Mouse (Mus musculus) midbrain, embryonic 16.5 days (tissue): ENCODE measurements around the gene Usp36. TPM values are rescaled to one million over a fixed set of nuclear protein-coding genes. Genes with fewer than 3 reads are reported as not detected.
A peak's percentile ranks its signal among the peaks of the same experiment; 100 is the strongest.

Experiments used
- ATAC-seq: fragments of 200-750 bp; cut with Nextera tagmentation; 2 replicates; pipeline ENCODE4 v1.8.0; 2017; ENCODE audit warnings: moderate TSS enrichment
- H3K27ac ChIP-seq: fragments of 300-500 bp; sonication (generic); 2 replicates; pipeline ENCODE4 v1.5.1; 2014; ENCODE audit warnings: mild to moderate bottlenecking, low read length, mixed read lengths
- H3K27me3 ChIP-seq: fragments of 300-500 bp; sonication (generic); 2 replicates; pipeline ENCODE4 v1.6.1; 2014; ENCODE audit warnings: low read depth, low read length, mixed read lengths; ENCODE audit not compliant: control insufficient read depth, insufficient read depth
- H3K36me3 ChIP-seq: fragments of 300-500 bp; sonication (generic); 2 replicates; pipeline ENCODE4 v1.6.1; 2014; ENCODE audit warnings: mild to moderate bottlenecking, low read length, moderate library complexity, mixed read lengths; ENCODE audit not compliant: control insufficient read depth, insufficient read depth
- H3K4me1 ChIP-seq: fragments of 300-500 bp; sonication (generic); 2 replicates; pipeline ENCODE4 v1.6.1; 2014; ENCODE audit warnings: mild to moderate bottlenecking, low read length, mixed read lengths; ENCODE audit not compliant: control insufficient read depth, insufficient read depth
- H3K4me2 ChIP-seq: fragments of 300-500 bp; sonication (generic); 2 replicates; pipeline ENCODE4 v1.6.1; 2014; ENCODE audit warnings: mild to moderate bottlenecking, low read length, mixed read lengths
- H3K4me3 ChIP-seq: fragments of 300-500 bp; sonication (generic); 2 replicates; pipeline ENCODE4 v1.5.1; 2014; ENCODE audit warnings: low read depth, mild to moderate bottlenecking, low read length, moderate library complexity, mixed read lengths
- H3K9ac ChIP-seq: fragments of 300-500 bp; sonication (generic); 2 replicates; pipeline ENCODE4 v1.6.1; 2014; ENCODE audit warnings: low read depth, low read length, mixed read lengths
- H3K9me3 ChIP-seq: fragments of 300-500 bp; sonication (generic); replicated peaks from 2 replicates; pipeline ENCODE4 v1.6.1; 2014; ENCODE audit warnings: mild to moderate bottlenecking, low read length, mixed read lengths; ENCODE audit not compliant: control insufficient read depth, poor library complexity, severe bottlenecking
- WGBS: fragments of 180-500 bp; shearing (Covaris S2); extraction: QIAGEN DNeasy Blood & Tissue Kit; methylation state at CpG from one replicate; pipeline ENCODE4 v1.1.7; 2014; 5-methylcytosine and 5-hydroxymethylcytosine counted together
- polyA plus RNA-seq: library from polyadenylated mRNA; unstranded; fragments of >200 nt; fragmentation: Nextera tagmentation; extraction: Ambion mirVana; gene quantifications from 2 replicates; pipeline ENCODE4 v1.2.1, GENCODE M21; 2015

The Usp36 gene
- polyA plus RNA-seq, 1 experiment from 2014 or later: 17.7 TPM

DNA sequence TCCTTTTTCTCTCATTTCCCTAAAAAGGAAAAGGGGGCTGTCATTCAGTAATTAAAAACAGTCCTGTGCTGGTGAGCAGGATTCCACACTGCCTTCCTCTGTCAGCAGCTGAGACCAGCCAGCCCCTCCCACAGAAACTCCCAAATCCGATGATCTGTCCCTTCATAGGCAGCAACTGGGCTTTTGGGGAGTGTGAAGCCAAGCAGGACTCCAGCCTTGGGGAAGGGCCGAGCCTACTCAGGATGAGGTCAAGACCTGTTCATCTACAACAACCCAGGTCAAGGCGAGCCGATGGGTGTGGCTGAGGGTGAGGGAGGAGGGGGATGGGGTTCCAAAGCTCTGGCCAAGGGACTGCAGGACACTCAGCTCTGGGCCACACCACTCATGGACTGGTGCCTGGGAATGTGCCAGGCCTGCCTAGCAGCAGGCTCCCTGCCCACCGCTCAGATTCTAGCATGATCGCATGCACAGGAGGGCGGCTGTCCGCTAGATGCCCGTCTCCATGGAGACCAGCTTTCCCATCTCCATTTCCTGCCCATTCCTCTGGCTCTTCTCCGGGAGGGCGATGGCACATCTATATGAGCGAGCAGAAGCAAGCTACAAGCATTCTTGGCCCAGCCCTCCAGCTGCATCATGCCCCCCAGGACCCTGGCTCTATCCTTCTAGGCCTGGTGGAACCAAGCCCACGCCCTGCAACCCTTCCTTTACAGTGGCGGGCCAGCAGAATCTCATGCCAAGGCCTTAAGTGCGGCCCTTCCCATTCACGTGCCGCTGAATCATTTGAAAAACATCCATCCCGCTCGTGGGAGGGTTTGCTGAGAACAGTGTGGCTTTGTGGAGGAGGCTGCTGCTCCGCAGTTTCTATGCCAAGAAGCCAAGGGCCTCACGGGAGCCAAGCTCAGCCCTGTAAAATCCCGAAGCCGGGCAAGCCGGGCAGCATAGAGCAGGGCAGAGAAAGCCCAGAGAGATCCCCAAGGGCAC is 37.2 kb upstream of the Usp36 start:
- WGBS: 56% methylated on average over 24 of the region's 24 CpGs
- H3K9ac ChIP-seq: peak overlapping the region; percentile 39
- ATAC-seq: peak; percentile 85
- no peaks in the 10 kb centered on the region for H3K36me3 ChIP-seq
- no peak overlapping the region for H3K4me3 ChIP-seq
- no peaks in the 10 kb centered on the region for H3K9me3 ChIP-seq
- H3K4me1 ChIP-seq: peaks cover 22% of the 10 kb centered on the region
- H3K4me2 ChIP-seq: peak overlapping the region; percentile 17; the same call in 1 of the 2 replicates
- H3K27me3 ChIP-seq: no peaks in the 10 kb centered on the region
- H3K27ac ChIP-seq: peak overlapping the region; percentile 83

DNA sequence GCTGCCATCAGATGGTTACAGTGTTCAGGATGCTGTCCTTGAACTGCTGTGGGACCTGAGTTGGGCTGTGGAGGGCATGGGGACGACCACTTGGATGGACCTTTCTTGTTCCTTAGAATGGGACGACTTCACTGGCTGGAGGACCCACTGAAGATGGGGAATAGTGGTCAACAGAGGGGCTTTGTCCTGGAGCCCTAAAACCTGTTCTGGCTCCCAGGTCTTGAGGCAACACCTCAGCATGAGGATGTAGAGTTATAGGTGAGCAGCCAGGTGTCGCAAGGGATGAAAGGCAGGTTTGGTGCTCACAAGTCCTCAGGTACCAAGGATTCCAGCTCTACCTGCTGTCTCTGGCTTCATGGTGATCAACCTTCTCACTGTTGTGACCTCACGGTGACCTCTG is 36.4 kb upstream of the Usp36 start:
- no peak for ATAC-seq
- H3K27ac ChIP-seq: peak overlapping the region; percentile 83
- no peak overlapping the region for H3K4me3 ChIP-seq
- H3K4me1 ChIP-seq: peaks cover 29% of the 10 kb centered on the region
- H3K9me3 ChIP-seq: no peaks in the 10 kb centered on the region
- 95% methylated on average over 4 of the region's 4 CpGs for WGBS
- no peak overlapping the region for H3K9ac ChIP-seq
- H3K27me3 ChIP-seq: no peaks in the 10 kb centered on the region
- no peaks in the 10 kb centered on the region for H3K36me3 ChIP-seq
- H3K4me2 ChIP-seq: no peak overlapping the region

DNA sequence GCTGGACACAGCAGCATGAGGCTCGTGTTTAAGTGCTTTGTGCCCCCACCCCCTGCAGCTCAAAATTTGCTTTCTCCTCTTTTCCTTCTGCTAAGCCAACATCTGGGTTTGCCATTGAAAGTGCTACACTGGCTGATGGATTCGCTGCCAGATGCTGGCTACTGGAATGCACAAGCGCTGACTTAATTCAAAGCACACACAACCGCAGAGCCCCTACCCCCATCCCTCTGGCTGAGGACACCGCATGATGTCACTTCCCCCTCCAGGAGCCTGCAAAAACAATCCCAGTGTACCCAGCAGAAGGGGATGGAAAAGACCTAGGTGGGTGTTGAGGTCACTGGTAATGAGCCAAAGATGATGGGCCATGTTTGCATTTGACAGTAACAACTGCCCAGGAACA is 34.5 kb upstream of the Usp36 start:
- Histone ChIP-seq H3K9me3 (no peaks in the 10 kb centered on the region), H3K4me2 (no peak overlapping the region), H3K36me3 (peaks cover 2% of the 10 kb centered on the region), H3K9ac (no peak overlapping the region), H3K4me1 (peaks cover 36% of the 10 kb centered on the region), H3K27me3 (no peaks in the 10 kb centered on the region), H3K27ac (no peak overlapping the region), H3K4me3 (no peak overlapping the region)
- 78% methylated on average over 5 of the region's 5 CpGs for WGBS
- ATAC-seq: no peak

DNA sequence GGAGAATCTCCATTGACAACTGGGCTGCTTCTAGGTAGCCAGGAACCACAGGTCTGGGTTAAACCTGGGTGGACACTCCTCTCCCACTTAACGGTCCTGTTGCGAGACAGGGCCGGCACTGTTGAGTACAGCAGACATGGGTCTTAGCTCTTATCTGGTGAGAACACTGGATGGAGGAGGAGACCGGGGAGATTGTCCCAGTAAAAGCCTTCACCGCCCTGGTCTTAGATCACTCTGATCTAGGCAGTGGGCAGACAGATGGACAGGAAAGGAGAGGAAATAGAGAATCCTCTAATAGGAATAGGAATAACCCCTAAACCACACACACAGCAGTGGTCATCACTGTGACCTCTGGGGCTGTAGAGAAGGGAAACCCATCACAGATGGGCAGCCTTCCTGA is 33.9 kb upstream of the Usp36 start:
- Histone ChIP-seq H3K4me3 (no peak overlapping the region), H3K36me3 (peaks cover 8% of the 10 kb centered on the region), H3K27ac (no peak overlapping the region), H3K9ac (no peak overlapping the region), H3K4me2 (no peak overlapping the region), H3K9me3 (no peaks in the 10 kb centered on the region), H3K27me3 (no peaks in the 10 kb centered on the region), H3K4me1 (peaks cover 36% of the 10 kb centered on the region)
- 93% methylated on average over 5 of the region's 5 CpGs for whole genome bisulfite sequencing
- no peak for ATAC-seq

DNA sequence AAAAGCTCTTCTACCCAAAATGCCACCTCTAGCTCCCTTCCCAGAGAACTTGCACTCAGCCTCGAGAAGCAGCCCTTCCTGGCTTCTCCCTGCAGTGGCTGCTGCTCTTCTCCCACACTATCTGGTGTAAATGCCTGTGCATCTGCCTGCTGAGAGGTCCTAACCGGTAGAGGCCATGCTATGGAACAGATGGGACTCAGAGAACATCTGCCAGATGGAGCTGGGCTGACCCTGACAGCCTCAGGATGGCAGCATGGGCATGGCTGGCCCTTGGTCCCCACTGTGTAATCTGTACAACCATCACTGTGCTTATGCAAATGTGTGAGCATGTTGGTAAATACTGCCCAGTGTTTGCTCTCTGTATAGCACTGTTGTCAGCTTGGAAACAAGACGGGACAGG is 32.6 kb upstream of the Usp36 start:
- peaks cover 10% of the 10 kb centered on the region for H3K36me3 ChIP-seq
- peaks cover 30% of the 10 kb centered on the region for H3K4me1 ChIP-seq
- H3K27ac ChIP-seq: no peak overlapping the region
- no peak for ATAC-seq
- H3K4me3 ChIP-seq: no peak overlapping the region
- H3K9me3 ChIP-seq: no peaks in the 10 kb centered on the region
- no peaks in the 10 kb centered on the region for H3K27me3 ChIP-seq
- no peak overlapping the region for H3K4me2 ChIP-seq
- H3K9ac ChIP-seq: no peak overlapping the region
- WGBS: 48% methylated on average over 3 of the region's 3 CpGs

DNA sequence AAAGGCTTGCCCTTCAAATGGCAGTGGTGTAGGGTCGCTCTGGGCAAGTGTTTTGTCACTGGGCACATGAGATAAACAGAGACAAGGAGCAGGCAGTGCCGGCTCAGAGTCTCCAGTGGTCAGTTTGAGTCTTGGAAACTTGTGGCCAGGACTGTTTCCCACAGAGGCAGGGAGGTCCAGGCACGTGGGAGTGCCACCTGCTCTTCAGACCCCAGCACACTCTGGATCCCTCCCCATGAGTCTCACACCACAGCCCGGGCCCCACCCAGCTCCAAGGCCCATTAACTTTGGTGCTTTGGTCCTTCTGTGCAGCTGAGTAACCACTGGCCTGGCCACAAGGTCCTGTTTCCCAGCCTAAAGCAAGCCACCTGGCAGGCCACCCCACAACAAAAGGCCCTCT is 31.9 kb upstream of the Usp36 start:
- Histone ChIP-seq H3K27ac (peak overlapping the region; percentile 47), H3K9ac (no peak overlapping the region), H3K27me3 (no peaks in the 10 kb centered on the region), H3K36me3 (peaks cover 10% of the 10 kb centered on the region), H3K4me1 (peaks cover 25% of the 10 kb centered on the region), H3K9me3 (no peaks in the 10 kb centered on the region), H3K4me2 (no peak overlapping the region), H3K4me3 (no peak overlapping the region)
- ATAC-seq: no peak
- WGBS: 82% methylated on average over 4 of the region's 4 CpGs

DNA sequence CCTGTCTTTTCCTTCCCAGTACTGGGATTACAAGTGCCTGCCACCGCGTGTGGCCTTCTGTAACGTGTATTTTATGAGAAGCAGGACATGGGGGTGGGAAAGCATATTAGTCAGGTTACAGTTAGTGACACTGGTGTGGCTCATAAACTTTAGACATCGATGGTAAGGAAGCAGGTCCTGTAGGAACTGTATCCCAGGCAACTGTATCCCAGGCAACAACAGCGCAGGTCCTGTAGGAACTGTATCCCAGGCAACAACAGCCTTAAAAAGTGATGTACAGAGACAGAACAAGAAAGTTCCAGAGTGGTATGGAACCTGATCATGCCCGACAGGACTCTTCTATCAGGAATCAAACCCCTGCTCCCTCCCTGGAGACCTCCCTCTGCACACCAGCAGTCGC is 31.5 kb upstream of the Usp36 start:
- peaks cover 10% of the 10 kb centered on the region for H3K36me3 ChIP-seq
- no peak overlapping the region for H3K4me3 ChIP-seq
- no peak overlapping the region for H3K9ac ChIP-seq
- WGBS: 62% methylated on average over 7 of the region's 7 CpGs
- no peaks in the 10 kb centered on the region for H3K9me3 ChIP-seq
- no peak overlapping the region for H3K4me2 ChIP-seq
- H3K27me3 ChIP-seq: no peaks in the 10 kb centered on the region
- no peak overlapping the region; the same call in 1 of the 2 replicates for H3K27ac ChIP-seq
- ATAC-seq: no peak; the same call in 1 of the 2 replicates
- peaks cover 21% of the 10 kb centered on the region for H3K4me1 ChIP-seq

DNA sequence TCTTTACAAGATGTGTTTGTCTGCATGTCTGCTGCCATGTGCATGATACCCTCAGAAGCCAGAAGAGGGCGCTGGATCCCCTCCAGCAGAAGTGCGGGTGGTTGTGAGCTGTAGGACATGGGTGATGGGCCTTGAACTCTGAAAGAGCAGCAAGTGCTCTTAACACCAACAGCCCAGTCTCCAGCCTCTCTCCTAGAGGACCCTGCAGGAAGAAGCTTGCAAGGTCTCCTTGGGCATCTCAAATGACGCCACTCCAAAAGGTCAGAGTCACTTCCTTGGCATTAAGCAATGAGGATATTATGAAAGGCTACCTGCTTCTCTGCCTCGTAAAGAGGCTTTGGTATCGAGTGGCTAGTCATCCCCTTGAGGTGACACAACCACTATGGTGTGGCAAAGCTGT is 28.6 kb upstream of the Usp36 start:
- H3K4me3 ChIP-seq: no peak overlapping the region
- WGBS: 72% methylated on average over 5 of the region's 5 CpGs
- no peaks in the 10 kb centered on the region for H3K9me3 ChIP-seq
- no peak overlapping the region for H3K9ac ChIP-seq
- peaks cover 20% of the 10 kb centered on the region for H3K4me1 ChIP-seq
- no peak for ATAC-seq
- H3K36me3 ChIP-seq: peaks cover 11% of the 10 kb centered on the region
- no peak overlapping the region for H3K27ac ChIP-seq
- no peak overlapping the region for H3K4me2 ChIP-seq
- H3K27me3 ChIP-seq: no peaks in the 10 kb centered on the region

DNA sequence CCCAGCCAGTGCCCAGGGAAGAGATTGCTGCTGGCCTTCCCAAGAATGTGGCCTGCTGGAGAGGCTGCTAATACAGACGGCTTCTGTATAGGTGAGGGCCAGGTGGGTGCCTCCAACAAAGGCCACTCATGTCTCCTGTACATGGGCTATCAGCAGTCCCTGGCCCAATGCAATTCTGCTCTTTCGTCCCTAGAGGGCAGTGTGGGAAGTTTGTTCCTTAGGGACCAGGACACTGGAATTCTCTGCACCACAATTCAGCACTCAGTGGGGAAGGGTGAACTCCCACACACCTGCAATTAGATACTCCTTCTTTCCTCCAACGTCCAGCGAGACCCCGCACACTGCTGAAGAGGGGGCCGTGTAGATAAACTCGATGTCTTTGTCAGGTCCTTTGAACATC is 27.1 kb upstream of the Usp36 start:
- H3K36me3 ChIP-seq: peaks cover 14% of the 10 kb centered on the region
- H3K9me3 ChIP-seq: no peaks in the 10 kb centered on the region
- H3K27ac ChIP-seq: no peak overlapping the region
- peak; percentile 54; the same call in 1 of the 2 replicates for ATAC-seq
- no peak overlapping the region for H3K4me3 ChIP-seq
- H3K4me2 ChIP-seq: no peak overlapping the region
- no peak overlapping the region for H3K9ac ChIP-seq
- 24% methylated on average over 7 of the region's 7 CpGs for WGBS
- peaks cover 13% of the 10 kb centered on the region for H3K4me1 ChIP-seq
- no peaks in the 10 kb centered on the region for H3K27me3 ChIP-seq
